Mouse (Mus musculus): ENCODE data around the gene Atp2b2.

The Atp2b2 gene

GRCm38 (mm10) chr6:113939442-113939841, 103.0 kb downstream of the Atp2b2 start:
- DNase-seq = no peak

- DNase-seq = no peak
These were observed 105.5 kb downstream of the Atp2b2 start for GRCm38 (mm10) chr6:113936811-113937508.

- DNase-seq = no peak
These were observed 106.3 kb downstream of the Atp2b2 start for GRCm38 (mm10) chr6:113936111-113936510.

GRCm38 (mm10) chr6:113934692-113935091, 107.7 kb downstream of the Atp2b2 start:
- DNase-seq = no peak

- DNase-seq = no peak
These were observed 108.9 kb downstream of the Atp2b2 start for GRCm38 (mm10) chr6:113933261-113934151.

GRCm38 (mm10) chr6:113929191-113929875, 113.1 kb downstream of the Atp2b2 start:
- no peak for DNase-seq

- no peak for DNase-seq
These were observed 119.2 kb downstream of the Atp2b2 start for GRCm38 (mm10) chr6:113923249-113923648.

- DNase-seq = no peak
These were observed 121.9 kb downstream of the Atp2b2 start for GRCm38 (mm10) chr6:113920466-113920865.

GRCm38 (mm10) chr6:113912753-113913152, 129.7 kb downstream of the Atp2b2 start:
- DNase-seq = no peak

GRCm38 (mm10) chr6:113911094-113911493, 131.3 kb downstream of the Atp2b2 start:
- no peak for DNase-seq

- DNase-seq = no peak
These were observed 131.9 kb downstream of the Atp2b2 start for GRCm38 (mm10) chr6:113910411-113911055.

GRCm38 (mm10) chr6:113909836-113910235, 132.6 kb downstream of the Atp2b2 start:
- no peak for DNase-seq

- DNase-seq = no peak
These were observed 134.3 kb downstream of the Atp2b2 start for GRCm38 (mm10) chr6:113908066-113908465.

GRCm38 (mm10) chr6:113904406-113904805, 138.0 kb downstream of the Atp2b2 start:
- DNase-seq = no peak

- DNase-seq = no peak
These were observed 146.4 kb downstream of the Atp2b2 start for GRCm38 (mm10) chr6:113896023-113896422.

GRCm38 (mm10) chr6:113894008-113894407, 148.4 kb downstream of the Atp2b2 start:
- no peak for DNase-seq

GRCm38 (mm10) chr6:113892091-113892674, 150.2 kb downstream of the Atp2b2 start:
- no peak for DNase-seq

GRCm38 (mm10) chr6:113891225-113891967, 151.0 kb downstream of the Atp2b2 start:
- no peak for DNase-seq

GRCm38 (mm10) chr6:113890858-113891213, 151.6 kb downstream of the Atp2b2 start:
- DNase-seq = no peak

GRCm38 (mm10) chr6:113890023-113890857, 152.2 kb downstream of the Atp2b2 start:
- no peak for DNase-seq

- DNase-seq = no peak
These were observed 153.2 kb downstream of the Atp2b2 start for GRCm38 (mm10) chr6:113889180-113889579.
